Mouse (Mus musculus): ENCODE data around the gene Plekha6. TPM values are rescaled to one million over a fixed set of nuclear protein-coding genes. Genes with fewer than 3 reads are reported as not detected.

The Plekha6 gene
- polyA plus RNA-seq, 1 experiment from 2014 or later: not detected

DNA sequence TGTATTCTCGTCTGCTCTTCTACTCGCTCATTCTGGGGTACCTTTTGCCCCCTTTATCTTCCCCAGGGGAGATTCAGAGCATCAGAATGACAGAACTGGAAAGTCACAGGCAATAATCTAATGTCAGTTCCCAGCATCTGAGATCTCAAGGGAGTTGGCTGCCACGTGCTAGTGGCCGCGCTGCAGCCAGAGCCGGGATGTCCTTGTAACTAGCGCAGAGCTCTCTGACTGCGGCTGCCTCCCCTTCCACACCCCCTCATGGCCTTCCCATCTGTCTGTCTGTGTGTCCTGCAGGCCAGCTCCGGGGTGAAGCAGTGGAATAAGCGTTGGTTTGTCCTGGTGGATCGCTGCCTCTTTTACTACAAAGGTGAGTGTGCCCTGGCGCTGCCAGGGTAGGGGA is 100.4 kb downstream of the Plekha6 start:
- Histone ChIP-seq H3K36me3 (ENCODE audit: inconsistent target) (no peaks in the 10 kb centered on the region), H3K27ac (no peak overlapping the region), H3K79me2 (ENCODE audit: inconsistent target) (no peaks in the 10 kb centered on the region), H3K4me3 (ENCODE audit: inconsistent target) (no peak overlapping the region)
- WGBS (ENCODE audit: missing documents): 89% methylated on average over 12 of the region's 12 CpGs

DNA sequence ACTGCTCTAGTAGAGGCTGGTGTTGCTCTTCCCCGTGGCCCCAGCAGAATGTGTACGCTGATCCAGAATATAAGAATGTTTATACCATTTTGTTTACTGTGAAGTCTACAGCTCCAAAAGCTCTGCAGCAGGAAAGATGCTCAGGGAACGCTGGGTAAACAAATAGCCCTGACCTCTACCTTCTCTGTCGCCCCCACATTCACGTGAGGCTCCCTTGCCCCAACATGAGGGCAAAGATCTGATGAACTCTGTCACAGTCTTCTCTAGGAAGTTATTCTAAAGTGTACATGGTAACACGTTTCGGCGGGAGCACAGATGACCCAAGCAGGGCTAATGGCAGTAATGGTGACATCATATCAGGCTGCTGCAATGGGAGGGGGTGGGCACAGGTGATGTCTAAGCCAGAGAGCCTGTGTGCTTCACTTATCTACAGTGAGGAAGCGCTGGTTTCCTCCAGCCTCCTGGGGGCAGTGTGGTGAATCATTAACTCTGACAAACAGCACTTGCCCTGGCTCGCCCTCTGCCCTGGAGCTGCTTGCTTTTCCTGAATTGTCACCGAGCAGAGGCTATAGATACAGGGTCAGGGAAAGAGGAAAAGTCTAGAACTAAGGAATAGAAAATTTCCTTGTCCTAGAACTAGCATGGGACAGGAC is 101.2 kb downstream of the Plekha6 start:
- no peaks in the 10 kb centered on the region for H3K79me2 ChIP-seq (ENCODE audit: inconsistent target)
- no peak overlapping the region for H3K27ac ChIP-seq
- no peak overlapping the region for H3K4me3 ChIP-seq (ENCODE audit: inconsistent target)
- H3K36me3 ChIP-seq (ENCODE audit: inconsistent target): no peaks in the 10 kb centered on the region
- 78% methylated on average over 11 of the region's 11 CpGs for WGBS (ENCODE audit: missing documents)

DNA sequence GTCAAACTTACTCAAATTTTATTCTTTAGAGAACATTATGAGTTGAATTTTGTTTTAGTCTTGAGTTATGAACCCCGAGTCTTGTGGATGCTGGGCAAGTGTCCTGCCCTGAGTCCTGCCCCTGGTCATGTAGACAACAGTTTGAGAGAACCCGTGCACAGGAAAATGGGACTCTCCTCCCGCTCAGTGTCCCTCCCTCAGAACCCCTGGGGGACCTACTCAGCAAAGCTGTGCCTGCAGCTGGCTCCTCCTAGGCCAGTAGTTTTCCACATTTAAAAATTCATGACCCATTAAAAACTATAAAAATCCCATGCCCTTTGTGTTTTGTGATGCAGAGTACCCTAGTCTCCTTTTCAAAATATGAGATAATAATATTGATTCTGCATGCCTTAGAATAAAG is 103.1 kb downstream of the Plekha6 start:
- Histone ChIP-seq H3K36me3 (ENCODE audit: inconsistent target) (no peaks in the 10 kb centered on the region), H3K79me2 (ENCODE audit: inconsistent target) (no peaks in the 10 kb centered on the region), H3K27ac (no peak overlapping the region), H3K4me3 (ENCODE audit: inconsistent target) (no peak overlapping the region)
- whole genome bisulfite sequencing (ENCODE audit: missing documents): 81% methylated on average over 3 of the region's 3 CpGs

DNA sequence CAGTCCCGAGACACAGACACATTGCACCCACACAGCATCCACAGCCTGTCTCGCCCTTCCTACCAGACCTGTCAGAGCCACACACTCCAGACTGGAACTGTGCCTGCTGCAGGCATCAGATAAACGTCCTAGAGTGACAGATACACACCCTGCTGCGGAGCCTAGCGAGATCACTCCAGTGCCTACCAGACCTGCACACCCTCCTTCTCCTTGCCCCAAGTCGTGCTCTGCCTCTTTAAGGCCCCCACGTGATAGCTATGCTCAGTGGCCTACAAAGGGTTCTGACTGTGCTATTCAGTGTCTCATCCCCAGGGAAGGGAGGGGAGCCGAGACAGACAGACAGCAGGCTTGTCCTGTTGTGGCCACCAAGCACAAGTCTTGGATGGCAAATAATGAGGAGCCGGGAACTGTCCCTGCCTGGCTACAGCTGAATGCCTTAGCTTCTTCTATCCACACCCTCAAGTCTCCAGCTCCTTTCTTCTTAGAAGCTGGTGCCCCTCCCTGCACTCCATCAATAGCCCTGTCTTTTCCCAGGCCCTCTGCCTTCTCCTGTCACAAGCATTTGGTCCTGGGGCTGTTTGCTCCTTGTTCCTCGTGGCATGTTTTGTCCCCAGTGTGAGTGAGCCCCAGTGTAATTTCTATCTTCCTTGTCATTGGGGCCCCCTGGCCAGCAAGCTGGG is 103.9 kb downstream of the Plekha6 start:
- H3K79me2 ChIP-seq (ENCODE audit: inconsistent target): no peaks in the 10 kb centered on the region
- 85% methylated on average over 10 of the region's 10 CpGs for WGBS (ENCODE audit: missing documents)
- no peak overlapping the region for H3K27ac ChIP-seq
- no peak overlapping the region for H3K4me3 ChIP-seq (ENCODE audit: inconsistent target)
- H3K36me3 ChIP-seq (ENCODE audit: inconsistent target): no peaks in the 10 kb centered on the region

DNA sequence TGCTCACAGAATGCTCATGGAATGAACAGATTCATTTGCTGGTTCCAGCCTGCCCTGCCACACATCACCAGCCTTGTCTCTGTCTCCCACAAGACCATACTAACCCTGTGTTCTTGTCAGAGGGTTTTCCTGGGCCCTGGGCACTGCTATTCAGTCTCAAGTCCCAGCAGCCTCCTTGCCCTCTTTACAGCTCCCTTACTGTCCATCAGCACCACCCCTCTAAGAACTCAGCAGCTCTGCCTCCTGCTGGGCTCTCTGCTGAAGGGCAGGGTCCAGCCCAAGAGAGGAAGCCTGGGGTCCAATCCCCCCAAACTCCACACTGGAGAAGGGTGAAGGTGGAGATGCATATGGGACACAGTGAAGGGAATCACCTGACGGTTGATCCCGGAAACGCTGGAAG is 104.5 kb downstream of the Plekha6 start:
- no peak overlapping the region for H3K27ac ChIP-seq
- H3K4me3 ChIP-seq (ENCODE audit: inconsistent target): no peak overlapping the region
- H3K79me2 ChIP-seq (ENCODE audit: inconsistent target): no peaks in the 10 kb centered on the region
- H3K36me3 ChIP-seq (ENCODE audit: inconsistent target): no peaks in the 10 kb centered on the region
- 90% methylated on average over 2 of the region's 3 CpGs for WGBS (ENCODE audit: missing documents)

DNA sequence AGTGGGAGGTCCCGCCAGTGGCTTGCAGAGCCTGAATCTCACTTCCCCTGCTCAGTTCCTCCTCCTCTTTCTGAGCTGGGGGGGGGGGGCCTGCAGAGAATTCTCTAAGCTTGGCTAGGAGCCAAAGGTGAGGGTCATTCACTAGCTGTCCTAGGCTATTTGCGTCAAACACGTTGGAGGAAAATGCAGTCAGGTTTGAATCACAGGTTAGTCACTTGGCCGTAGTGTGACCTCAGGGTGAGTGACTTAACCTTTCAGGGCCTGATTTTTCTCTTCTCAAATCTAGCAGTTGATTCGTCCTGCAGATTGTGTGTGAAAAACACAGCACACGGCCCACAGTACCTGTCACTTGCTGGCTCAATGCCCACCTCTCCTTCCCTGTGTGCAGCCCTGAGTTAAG is 106.3 kb downstream of the Plekha6 start:
- 71% methylated on average over 6 of the region's 6 CpGs for WGBS (ENCODE audit: missing documents)
- Histone ChIP-seq H3K4me3 (ENCODE audit: inconsistent target) (no peak overlapping the region), H3K79me2 (ENCODE audit: inconsistent target) (no peaks in the 10 kb centered on the region), H3K36me3 (ENCODE audit: inconsistent target) (no peaks in the 10 kb centered on the region), H3K27ac (no peak overlapping the region)

DNA sequence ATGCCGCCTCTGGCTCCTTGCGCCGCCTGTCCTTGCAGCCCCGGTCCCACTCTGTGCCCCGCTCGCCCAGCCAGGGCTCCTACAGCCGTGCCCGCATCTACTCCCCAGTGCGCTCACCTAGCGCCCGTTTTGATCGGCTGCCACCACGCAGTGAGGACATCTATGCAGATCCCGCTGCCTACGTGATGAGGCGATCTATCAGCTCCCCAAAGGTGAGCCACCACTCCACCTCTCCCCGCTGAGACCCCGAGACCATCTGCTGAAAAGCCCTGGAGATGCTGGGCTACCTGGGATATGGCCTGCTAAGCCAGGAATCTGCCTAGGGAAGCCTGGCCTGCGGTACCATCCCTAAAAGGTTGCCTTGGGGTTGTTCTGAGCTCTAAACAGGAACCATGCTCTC is 110.2 kb downstream of the Plekha6 start:
- H3K27ac ChIP-seq: no peak overlapping the region
- no peaks in the 10 kb centered on the region for H3K36me3 ChIP-seq (ENCODE audit: inconsistent target)
- WGBS (ENCODE audit: missing documents): 95% methylated on average over 19 of the region's 19 CpGs
- H3K4me3 ChIP-seq (ENCODE audit: inconsistent target): no peak overlapping the region
- no peaks in the 10 kb centered on the region for H3K79me2 ChIP-seq (ENCODE audit: inconsistent target)

DNA sequence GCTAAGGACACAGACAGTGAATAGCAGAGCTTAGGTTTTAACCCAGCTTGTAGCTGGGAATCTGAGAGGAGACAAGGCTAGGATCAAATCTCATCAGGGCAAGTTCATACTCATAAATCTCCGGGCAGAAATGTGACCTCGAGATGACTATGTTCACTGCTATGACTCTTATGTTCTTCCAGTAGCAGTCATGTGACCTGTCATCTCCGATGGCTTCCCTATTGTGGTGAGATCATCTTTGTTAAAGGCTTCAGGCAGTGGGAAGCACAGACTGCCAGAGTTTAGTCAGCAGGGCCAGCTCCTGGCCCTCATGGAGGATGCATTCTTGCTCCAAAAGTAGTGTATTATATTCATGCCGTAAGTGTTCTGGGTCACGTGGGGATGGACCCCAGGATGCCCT is 113.0 kb downstream of the Plekha6 start:
- Histone ChIP-seq H3K4me3 (ENCODE audit: inconsistent target) (no peak overlapping the region), H3K79me2 (ENCODE audit: inconsistent target) (no peaks in the 10 kb centered on the region), H3K27ac (no peak overlapping the region), H3K36me3 (ENCODE audit: inconsistent target) (no peaks in the 10 kb centered on the region)
- WGBS (ENCODE audit: missing documents): 46% methylated on average over 5 of the region's 5 CpGs

DNA sequence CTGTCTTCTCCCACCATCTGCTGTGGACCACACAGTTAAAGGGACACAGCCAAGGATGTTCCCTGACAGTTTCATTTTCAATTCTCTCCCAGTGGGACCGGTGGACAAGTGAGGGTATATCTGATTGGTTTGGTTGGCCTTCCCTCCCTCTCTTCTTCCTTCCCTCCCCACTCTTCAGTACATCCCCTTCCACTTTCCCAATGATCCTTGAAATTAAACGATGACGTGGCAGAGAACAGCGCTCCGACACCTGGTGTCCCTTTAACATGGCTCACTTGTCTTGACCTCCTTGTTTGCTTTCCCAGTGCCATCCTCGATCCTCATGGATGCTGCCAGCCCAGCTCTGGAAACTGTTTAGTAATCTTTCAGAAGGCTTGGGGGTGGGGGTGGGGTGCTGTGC is 114.5 kb downstream of the Plekha6 start:
- H3K36me3 ChIP-seq (ENCODE audit: inconsistent target): no peaks in the 10 kb centered on the region
- H3K27ac ChIP-seq: no peak overlapping the region
- no peaks in the 10 kb centered on the region for H3K79me2 ChIP-seq (ENCODE audit: inconsistent target)
- H3K4me3 ChIP-seq (ENCODE audit: inconsistent target): no peak overlapping the region
- 92% methylated on average over 6 of the region's 6 CpGs for whole genome bisulfite sequencing (ENCODE audit: missing documents)

DNA sequence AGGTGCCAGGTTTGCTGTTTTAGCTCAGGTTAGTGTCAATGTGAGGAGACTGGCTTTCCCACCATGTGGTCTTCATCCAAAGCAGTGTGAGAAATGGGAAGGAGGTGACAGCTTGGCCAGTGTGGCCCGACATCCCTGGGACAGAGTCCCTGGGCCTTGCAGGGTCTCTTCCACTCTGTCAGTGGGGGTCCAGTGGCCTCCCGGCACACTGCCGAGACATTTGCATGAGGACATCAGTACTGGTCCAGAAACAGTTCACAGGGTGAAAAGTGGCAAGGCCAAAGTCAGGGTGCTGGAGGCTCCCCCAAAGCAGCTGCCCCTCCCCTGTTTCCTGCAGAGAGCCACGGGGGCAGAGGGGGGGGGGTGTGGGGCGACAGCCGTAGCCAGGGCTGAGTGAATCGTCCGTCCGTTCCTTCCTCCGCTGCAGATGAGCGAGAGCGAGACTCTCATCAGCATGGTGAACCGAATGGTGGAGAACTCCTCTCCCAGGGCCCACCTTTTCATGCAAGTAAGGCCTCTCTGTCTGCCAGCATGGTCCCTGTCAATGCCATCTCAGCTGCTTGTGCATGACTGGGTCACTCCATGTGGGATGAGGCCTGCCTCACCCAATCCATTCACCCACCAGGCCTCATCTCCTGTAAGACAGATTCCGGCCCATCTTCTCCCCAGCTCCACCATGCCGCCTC is 115.1 kb downstream of the Plekha6 start:
- 86% methylated on average over 14 of the region's 15 CpGs for WGBS (ENCODE audit: missing documents)

DNA sequence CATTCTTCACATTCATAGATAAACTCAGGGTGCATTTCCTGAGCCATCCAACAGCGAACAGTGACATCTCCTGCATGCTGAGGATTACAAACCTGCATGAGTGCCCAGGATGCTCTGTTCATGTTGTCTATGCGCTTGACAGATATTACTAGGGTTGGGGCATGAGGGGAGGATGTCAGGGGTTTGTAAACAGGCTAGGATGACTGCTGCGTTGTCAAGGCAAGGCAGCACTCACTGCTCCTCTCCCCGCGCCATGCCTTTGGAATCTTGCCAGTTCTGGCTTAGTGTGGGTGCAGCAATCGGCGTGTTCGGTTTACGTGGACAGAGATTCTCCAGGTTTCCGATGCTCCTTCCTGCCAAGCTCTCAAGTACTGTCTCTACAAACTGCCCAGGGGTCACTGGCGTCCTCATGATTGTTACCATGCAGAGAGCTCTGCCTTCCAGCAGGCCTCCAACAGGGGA is 115.7 kb downstream of the Plekha6 start:
- H3K27ac ChIP-seq: no peak overlapping the region
- no peaks in the 10 kb centered on the region for H3K36me3 ChIP-seq (ENCODE audit: inconsistent target)
- WGBS (ENCODE audit: missing documents): 94% methylated on average over 11 of the region's 11 CpGs
- no peak overlapping the region for H3K4me3 ChIP-seq (ENCODE audit: inconsistent target)
- H3K79me2 ChIP-seq (ENCODE audit: inconsistent target): no peaks in the 10 kb centered on the region

More for the DNA sequence above, 115.1 kb downstream of the Plekha6 start:
- no peaks in the 10 kb centered on the region for H3K36me3 ChIP-seq (ENCODE audit: inconsistent target)
- H3K4me3 ChIP-seq (ENCODE audit: inconsistent target): no peak overlapping the region
- H3K79me2 ChIP-seq (ENCODE audit: inconsistent target): no peaks in the 10 kb centered on the region
- no peak overlapping the region for H3K27ac ChIP-seq

DNA sequence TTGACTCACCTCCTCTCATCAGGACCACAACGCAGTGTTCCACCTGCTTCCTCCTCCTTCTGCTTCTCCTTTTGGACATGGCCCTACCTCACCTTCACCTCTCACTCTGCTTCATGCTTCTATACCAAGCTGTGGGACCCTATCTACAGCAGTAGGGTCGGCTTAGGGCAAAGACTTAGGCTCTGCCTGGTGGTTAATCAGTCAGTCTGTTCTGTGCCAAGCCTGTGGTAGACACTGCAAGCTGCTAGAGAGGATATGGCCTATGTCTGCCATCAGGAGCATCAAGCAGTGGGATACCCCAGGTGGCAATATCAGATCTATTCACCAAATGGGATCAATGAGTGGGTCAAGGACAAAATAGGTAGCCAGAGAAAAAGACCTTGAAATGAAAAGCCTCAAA is 116.5 kb downstream of the Plekha6 start:
- H3K27ac ChIP-seq: no peak overlapping the region
- 71% methylated on average over 2 of the region's 2 CpGs for WGBS (ENCODE audit: missing documents)
- no peaks in the 10 kb centered on the region for H3K79me2 ChIP-seq (ENCODE audit: inconsistent target)

DNA sequence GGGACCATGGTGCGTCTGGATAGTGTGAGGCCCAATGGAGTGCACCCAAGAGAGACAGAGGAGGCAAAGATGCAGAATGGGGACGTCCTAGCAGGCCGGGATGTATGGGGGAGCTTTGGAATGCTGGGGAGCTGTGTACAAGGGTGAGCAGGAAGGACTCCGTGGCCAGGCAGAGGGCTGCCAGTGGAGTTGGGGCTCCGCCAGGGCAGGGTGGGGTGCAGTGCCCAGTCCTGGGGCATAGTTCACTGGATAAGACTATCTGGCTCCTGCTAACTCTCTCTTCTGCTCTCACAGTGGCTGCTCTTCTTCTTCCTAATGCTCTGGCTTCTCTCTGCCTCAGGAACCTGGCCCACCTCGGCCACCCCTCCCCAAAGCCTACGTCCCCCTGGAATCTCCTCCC is 121.9 kb downstream of the Plekha6 start:
- Histone ChIP-seq H3K4me3 (ENCODE audit: inconsistent target) (no peak overlapping the region), H3K27ac (no peak overlapping the region), H3K36me3 (ENCODE audit: inconsistent target) (no peaks in the 10 kb centered on the region), H3K79me2 (ENCODE audit: inconsistent target) (no peaks in the 10 kb centered on the region)
- WGBS (ENCODE audit: missing documents): 92% methylated on average over 7 of the region's 7 CpGs

More for the DNA sequence above, 116.5 kb downstream of the Plekha6 start:
- Histone ChIP-seq H3K4me3 (ENCODE audit: inconsistent target) (no peak overlapping the region), H3K36me3 (ENCODE audit: inconsistent target) (no peaks in the 10 kb centered on the region)

DNA sequence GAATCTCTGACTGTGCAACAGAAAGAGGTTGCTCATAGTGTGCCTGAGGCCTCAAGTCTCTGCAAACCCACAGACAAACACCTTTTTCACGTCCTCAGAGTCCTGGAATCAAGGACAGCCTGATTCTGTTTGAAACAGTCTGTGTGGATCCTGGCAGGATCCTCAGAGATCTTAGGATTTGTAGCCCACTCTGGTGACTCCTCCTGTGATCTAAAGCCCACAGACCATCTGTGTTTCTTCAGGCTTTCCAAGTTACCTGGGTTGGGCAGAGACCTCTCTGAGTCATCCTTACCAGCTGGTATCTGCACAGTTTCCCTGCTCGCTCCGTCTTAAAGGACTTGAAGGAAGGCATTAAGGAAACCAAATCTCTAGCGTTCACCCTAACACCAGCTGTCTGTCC is 123.0 kb downstream of the Plekha6 start:
- WGBS (ENCODE audit: missing documents): 92% methylated on average over 4 of the region's 4 CpGs
- Histone ChIP-seq H3K79me2 (ENCODE audit: inconsistent target) (no peaks in the 10 kb centered on the region), H3K36me3 (ENCODE audit: inconsistent target) (no peaks in the 10 kb centered on the region), H3K27ac (no peak overlapping the region), H3K4me3 (ENCODE audit: inconsistent target) (no peak overlapping the region)

DNA sequence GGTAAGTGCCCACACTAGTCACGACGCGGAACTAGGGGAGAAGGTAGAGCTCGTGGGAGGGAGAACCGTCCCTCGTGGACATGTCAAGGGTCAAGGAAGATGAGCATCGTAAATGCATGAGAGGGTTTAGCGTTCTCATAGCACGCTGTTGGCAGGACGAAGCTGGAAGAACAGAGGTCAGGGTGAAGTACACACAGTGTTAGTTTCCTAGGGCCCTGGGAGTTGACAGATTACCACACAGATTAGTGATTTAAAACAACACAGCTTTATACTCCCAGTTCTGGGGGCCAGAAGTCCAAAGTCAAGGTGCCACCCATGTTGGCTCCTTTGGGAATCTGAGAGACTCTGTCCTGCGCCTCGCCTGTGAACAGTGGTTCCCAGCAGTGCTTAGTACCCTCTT is 123.9 kb downstream of the Plekha6 start:
- H3K79me2 ChIP-seq (ENCODE audit: inconsistent target): no peaks in the 10 kb centered on the region
- no peaks in the 10 kb centered on the region for H3K36me3 ChIP-seq (ENCODE audit: inconsistent target)
- 96% methylated on average over 12 of the region's 12 CpGs for WGBS (ENCODE audit: missing documents)
- no peak overlapping the region for H3K4me3 ChIP-seq (ENCODE audit: inconsistent target)
- no peak overlapping the region for H3K27ac ChIP-seq

Measured in macrophage (primary cell).